Comparison of ENCODE assay signal across 15 mouse cellular contexts in the genomic region with DNA sequence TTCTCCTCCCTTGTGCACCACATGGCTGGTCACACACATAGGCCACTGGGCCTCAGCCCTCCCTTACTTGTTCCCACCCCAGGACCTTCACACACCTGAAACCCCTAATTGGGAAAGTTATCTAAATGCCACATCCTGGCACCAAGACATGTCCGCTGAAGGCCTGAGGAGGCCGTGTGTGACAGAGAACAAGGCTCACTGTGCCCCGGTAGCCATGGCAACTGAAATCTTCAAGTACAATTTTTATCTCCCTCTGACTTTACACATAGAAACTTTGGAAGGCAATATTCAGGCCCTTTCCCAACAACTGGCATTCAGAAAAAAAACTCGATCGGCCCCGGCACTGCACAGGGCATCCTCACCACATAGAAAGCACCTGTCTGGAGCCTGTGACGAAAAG.
DNase-seq lines count a peak whose midpoint lies in the region; ATAC-seq and TF ChIP-seq lines count a peak whose summit lies in the region.
"Had no signal": no experiment of that assay in that cellular context is flagged by ENCODE, and none has a peak within 500 bp of the region (broad histone marks: within the 10 kb centered on the region; RNA-seq: fewer than 3 reads in every experiment).

No protein-coding gene starts in this region.

- intact Hi-C loops in left cerebral cortex, adult 2 months (cut with DNase I), result no loop called here

- peak overlapping the region; percentile 30; the same call in 1 of the 2 replicates for H3K9ac ChIP-seq in embryonic facial prominence, embryonic 14.5 days (ENCODE audit: low read depth, low read length)
- peak overlapping the region; percentile 6; the same call in 1 of the 2 replicates for H3K9ac ChIP-seq in midbrain, embryonic 11.5 days (ENCODE audit: low read length)
- H3K9ac ChIP-seq: liver, embryonic 14.5 days; midbrain, embryonic 12.5 days had no signal

- H3K4me2 ChIP-seq in embryonic facial prominence, embryonic 14.5 days (ENCODE audit: low read depth, low read length), result no peak overlapping the region
- H3K4me2 ChIP-seq in midbrain, embryonic 11.5 days, result no peak overlapping the region
- H3K4me2 ChIP-seq: midbrain, embryonic 12.5 days had no signal

- H3K4me1 ChIP-seq in embryonic facial prominence, embryonic 10.5 days, result peaks cover 62% of the 10 kb centered on the region
- peaks cover 33% of the 10 kb centered on the region for H3K4me1 ChIP-seq in embryonic facial prominence, embryonic 14.5 days (ENCODE audit: control insufficient read depth, insufficient read depth, low read length)
- peaks cover 11% of the 10 kb centered on the region for H3K4me1 ChIP-seq in midbrain, embryonic 11.5 days (ENCODE audit: control insufficient read depth, insufficient read depth, low read length)

- WGBS in embryonic facial prominence, embryonic 10.5 days, result 84% methylated on average over 7 of the region's 7 CpGs
- WGBS in embryonic facial prominence, embryonic 14.5 days, result 88% methylated on average over 7 of the region's 7 CpGs
- 77% methylated on average over 7 of the region's 7 CpGs for WGBS in midbrain, embryonic 11.5 days

- no peak for ATAC-seq in embryonic facial prominence, embryonic 14.5 days (ENCODE audit: low read depth)
- ATAC-seq in midbrain, embryonic 11.5 days (ENCODE audit: low FRiP score), result no peak
- ATAC-seq: CD4-positive, CD25-positive, alpha-beta regulatory T cell, adult 4 months had no signal

- H3K36me3 ChIP-seq in embryonic facial prominence, embryonic 10.5 days (replicated peaks), result no peaks in the 10 kb centered on the region
- no peaks in the 10 kb centered on the region for H3K36me3 ChIP-seq in embryonic facial prominence, embryonic 14.5 days (ENCODE audit: control insufficient read depth, insufficient read depth, low read length)
- H3K36me3 ChIP-seq in midbrain, embryonic 11.5 days (ENCODE audit: control insufficient read depth, insufficient read depth, low read length), result no peaks in the 10 kb centered on the region
- H3K36me3 ChIP-seq: midbrain, embryonic 12.5 days had no signal

- H3K9me3 ChIP-seq in embryonic facial prominence, embryonic 10.5 days, result no peaks in the 10 kb centered on the region
- no peaks in the 10 kb centered on the region for H3K9me3 ChIP-seq in embryonic facial prominence, embryonic 14.5 days (ENCODE audit: control insufficient read depth, low read length)
- no peaks in the 10 kb centered on the region for H3K9me3 ChIP-seq in midbrain, embryonic 11.5 days (ENCODE audit: control insufficient read depth, low read length)
- H3K9me3 ChIP-seq: midbrain, embryonic 12.5 days had no signal

- DNase-seq in left cerebral cortex, adult 2 months (ENCODE audit: extremely low spot score in 1 of 2, low spot score in 2 of 2), result no peak
- no peak for DNase-seq in left cerebral cortex, adult 8-10 months (ENCODE audit: low spot score in 2 of 2)
- DNase-seq in embryonic facial prominence, embryonic 10.5 days (ENCODE audit: low spot score), result no peak
- DNase-seq in embryonic facial prominence, embryonic 14.5 days (ENCODE audit: low spot score), result no peak
- DNase-seq in midbrain, embryonic 11.5 days (ENCODE audit: low spot score, missing footprints), result no peak
- no peak for DNase-seq in ovary, postnatal 14 days (ENCODE audit: low spot score)
- no peak for DNase-seq in retina, postnatal 1 day
- DNase-seq: adrenal gland, adult 2 months; cerebellum, adult 8-10 months; gastrocnemius, postnatal 10 days; heart, postnatal 14 days; right cerebral cortex, postnatal 4 days had no signal

- H3K27ac ChIP-seq in left cerebral cortex, adult 2 months, result peak overlapping the region; percentile 63; the same call in 1 of the 2 replicates
- peak overlapping the region; percentile 54; the same call in 1 of the 2 replicates for H3K27ac ChIP-seq in embryonic facial prominence, embryonic 10.5 days (replicated peaks)
- peak overlapping the region; percentile 44 for H3K27ac ChIP-seq in embryonic facial prominence, embryonic 14.5 days (replicated peaks; ENCODE audit: low read depth, low read length)
- H3K27ac ChIP-seq in midbrain, embryonic 11.5 days (ENCODE audit: low read depth, low read length), result no peak overlapping the region
- H3K27ac ChIP-seq: liver, embryonic 14.5 days; midbrain, embryonic 12.5 days had no signal

- H3K4me3 ChIP-seq in left cerebral cortex, adult 2 months, result no peak overlapping the region
- no peak overlapping the region for H3K4me3 ChIP-seq in embryonic facial prominence, embryonic 10.5 days
- H3K4me3 ChIP-seq in embryonic facial prominence, embryonic 14.5 days (ENCODE audit: low read depth, low read length), result no peak overlapping the region
- H3K4me3 ChIP-seq in midbrain, embryonic 11.5 days (ENCODE audit: low read depth, low read length), result no peak overlapping the region
- H3K4me3 ChIP-seq: midbrain, embryonic 12.5 days had no signal

- H3K27me3 ChIP-seq in embryonic facial prominence, embryonic 10.5 days (replicated peaks; ENCODE audit: low read depth, poor library complexity, severe bottlenecking), result no peaks in the 10 kb centered on the region
- H3K27me3 ChIP-seq in embryonic facial prominence, embryonic 14.5 days (replicated peaks; ENCODE audit: control insufficient read depth, insufficient read depth, low read length), result no peaks in the 10 kb centered on the region
- no peaks in the 10 kb centered on the region for H3K27me3 ChIP-seq in midbrain, embryonic 11.5 days (ENCODE audit: control insufficient read depth, insufficient read depth, low read length)
- H3K27me3 ChIP-seq: midbrain, embryonic 12.5 days had no signal

- TF ChIP-seq CTCF in left cerebral cortex, adult 2 months (IDR thresholded peaks at IDR 0.05), result no peak
